Mouse (Mus musculus) embryonic facial prominence, embryonic 11.5 days (tissue): Measurements from ENCODE around the gene Dnal1. TPM values are rescaled to one million over a fixed set of nuclear protein-coding genes. Genes with fewer than 3 reads are reported as not detected.

Experiments used
- ATAC-seq: fragments of 200-750 bp; cut with Nextera tagmentation; replicated peaks from 2 replicates; pipeline ENCODE4 v1.8.0; 2017; ENCODE audit warnings: low read depth; ENCODE audit not compliant: insufficient number of reproducible peaks, low FRiP score, low TSS enrichment
- DNase-seq: peaks from one replicate; pipeline ENCODE4 v3.0.0-alpha.2; 2015; ENCODE audit warnings: low spot score
- H3K27ac ChIP-seq: fragments of 300-500 bp; sonication (generic); replicated peaks from 2 replicates; pipeline ENCODE4 v1.5.1; 2014; ENCODE audit warnings: mild to moderate bottlenecking, low read depth, low read length, control low read depth
- H3K27me3 ChIP-seq: fragments of 300-500 bp; sonication (generic); 2 replicates; pipeline ENCODE4 v1.6.1; 2014; ENCODE audit warnings: mild to moderate bottlenecking, low read length, moderate library complexity, mixed read lengths; ENCODE audit not compliant: control insufficient read depth, insufficient read depth
- H3K36me3 ChIP-seq: fragments of 300-500 bp; sonication (generic); replicated peaks from 2 replicates; pipeline ENCODE4 v1.6.1; 2014; ENCODE audit warnings: low read depth, mild to moderate bottlenecking, low read length, moderate library complexity, mixed read lengths; ENCODE audit not compliant: control insufficient read depth, insufficient read depth
- H3K4me1 ChIP-seq: fragments of 300-500 bp; sonication (generic); 2 replicates; pipeline ENCODE4 v1.6.1; 2014; ENCODE audit warnings: low read length, mixed read lengths; ENCODE audit not compliant: control insufficient read depth, insufficient read depth
- H3K4me2 ChIP-seq: fragments of 300-500 bp; sonication (generic); 2 replicates; pipeline ENCODE4 v1.6.1; 2014; ENCODE audit warnings: low read depth, mild to moderate bottlenecking, control low read depth, low read length, moderate library complexity
- H3K4me3 ChIP-seq: fragments of 300-500 bp; sonication (generic); 2 replicates; pipeline ENCODE4 v1.5.1; 2014; ENCODE audit warnings: low read depth, low read length, control low read depth
- H3K9ac ChIP-seq: fragments of 300-500 bp; sonication (generic); replicated peaks from 2 replicates; pipeline ENCODE4 v1.6.1; 2014; ENCODE audit warnings: mild to moderate bottlenecking, control low read depth, low read length
- H3K9me3 ChIP-seq: fragments of 300-500 bp; sonication (generic); replicated peaks from 2 replicates; pipeline ENCODE4 v1.6.1; 2016; ENCODE audit warnings: mild to moderate bottlenecking, low read length, inconsistent platforms, mixed read lengths; ENCODE audit not compliant: control insufficient read depth
- WGBS: fragments of 180-500 bp; shearing (Covaris S2); extraction: QIAGEN DNeasy Blood & Tissue Kit; methylation state at CpG from one replicate; pipeline ENCODE4 v1.1.7; 2014; 5-methylcytosine and 5-hydroxymethylcytosine counted together
- polyA plus RNA-seq: library from polyadenylated mRNA; unstranded; fragments of >200 nt; fragmentation: Nextera tagmentation; extraction: Ambion mirVana; gene quantifications from 2 replicates; pipeline ENCODE4 v1.2.1, GENCODE M21; 2014

Gene Dnal1
- polyA plus RNA-seq, 1 experiment from 2014 or later = 6.8 TPM

DNA sequence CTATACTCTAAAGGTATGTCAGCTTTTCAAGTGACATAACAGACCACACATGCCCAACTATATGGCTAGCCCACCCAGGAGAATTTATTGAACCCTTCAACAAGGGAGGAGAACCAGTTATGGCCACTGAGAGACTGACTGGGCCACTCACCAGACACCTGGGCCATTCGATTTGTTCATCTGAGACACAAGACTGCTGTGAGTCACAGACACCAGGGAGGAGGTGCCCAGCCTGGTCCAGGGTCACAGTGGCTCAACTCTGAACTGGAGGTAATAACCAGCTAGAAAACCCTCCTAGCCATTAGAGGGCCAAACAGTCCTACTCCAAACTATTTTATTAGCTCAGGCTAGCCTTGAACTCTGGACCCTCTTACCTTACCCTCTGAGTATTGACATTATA lies 63.9 kb downstream of the Dnal1 start:
- ATAC-seq = no peak
- Histone ChIP-seq H3K36me3 (peaks cover 6% of the 10 kb centered on the region), H3K4me2 (no peak overlapping the region), H3K4me1 (peaks cover 13% of the 10 kb centered on the region), H3K27me3 (no peaks in the 10 kb centered on the region), H3K9ac (no peak overlapping the region), H3K9me3 (no peaks in the 10 kb centered on the region), H3K27ac (no peak overlapping the region), H3K4me3 (no peak overlapping the region)
- WGBS = 69% methylated on average over 1 of the region's 1 CpGs
- no peak for DNase-seq

DNA sequence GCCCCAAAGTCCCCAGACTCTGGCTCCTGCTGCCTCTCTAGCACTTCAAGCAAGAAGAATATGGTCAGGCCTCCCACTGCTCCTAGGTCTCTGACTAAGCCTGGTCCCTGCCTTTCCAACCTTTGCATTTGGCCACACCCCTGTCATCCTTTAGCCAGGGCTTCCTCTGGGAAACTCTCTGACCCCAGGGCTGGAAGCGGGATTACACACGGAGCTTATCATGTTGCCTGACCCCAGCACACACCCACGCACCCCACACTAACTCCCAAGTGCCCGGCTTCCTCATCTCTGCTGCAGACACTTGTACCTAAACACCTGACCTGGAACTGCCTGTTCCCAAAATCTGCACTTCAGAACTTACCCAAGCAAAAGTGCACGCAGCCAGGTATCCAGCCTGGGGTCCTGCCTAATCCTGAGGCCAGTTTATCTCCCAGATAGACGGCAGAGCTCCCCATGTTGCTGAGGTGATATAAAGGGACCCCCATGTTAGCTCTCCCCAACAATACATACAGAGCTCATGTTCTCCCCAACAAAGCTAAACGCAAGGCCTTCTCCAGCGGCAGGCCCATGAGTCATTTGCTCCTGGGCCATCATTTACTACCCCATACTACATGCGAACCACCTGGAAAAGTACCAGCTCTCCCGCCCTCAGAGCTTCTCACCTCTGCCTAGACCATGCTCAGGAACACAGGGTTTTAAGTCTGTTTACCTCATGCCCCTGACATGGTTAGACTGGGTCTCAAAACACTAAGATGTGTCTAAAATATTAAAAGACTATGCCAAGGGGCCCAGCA lies 64.7 kb downstream of the Dnal1 start:
- Histone ChIP-seq H3K4me3 (no peak overlapping the region), H3K4me1 (peaks cover 13% of the 10 kb centered on the region), H3K36me3 (peaks cover under 1% of the 10 kb centered on the region), H3K4me2 (no peak overlapping the region), H3K9ac (no peak overlapping the region), H3K9me3 (no peaks in the 10 kb centered on the region), H3K27ac (no peak overlapping the region), H3K27me3 (no peaks in the 10 kb centered on the region)
- ATAC-seq = no peak
- WGBS = 64% methylated on average over 10 of the region's 10 CpGs
- DNase-seq = no peak

DNA sequence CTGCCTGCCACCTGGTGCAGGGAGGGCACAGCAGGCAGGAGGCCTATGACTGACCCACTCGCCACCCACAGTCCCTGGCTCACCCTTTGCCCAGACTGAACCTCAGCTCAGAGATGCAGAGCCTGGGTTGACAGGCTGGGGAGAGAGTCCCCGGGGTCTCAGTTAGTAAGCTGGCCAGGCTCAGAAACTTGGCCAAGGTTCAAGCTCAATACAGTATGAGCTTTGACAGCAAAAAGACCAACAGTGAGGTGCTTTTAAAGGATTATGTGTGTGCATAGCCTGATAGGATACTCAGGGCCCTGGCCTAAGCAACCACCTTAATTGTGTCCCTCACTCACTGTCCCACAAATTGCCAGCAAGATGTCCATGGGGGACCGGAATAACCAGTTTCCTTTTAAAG lies 65.9 kb downstream of the Dnal1 start:
- Histone ChIP-seq H3K9me3 (no peaks in the 10 kb centered on the region), H3K27ac (no peak overlapping the region), H3K4me3 (no peak overlapping the region), H3K27me3 (no peaks in the 10 kb centered on the region), H3K4me2 (no peak overlapping the region), H3K9ac (no peak overlapping the region), H3K4me1 (peaks cover 13% of the 10 kb centered on the region), H3K36me3 (no peaks in the 10 kb centered on the region)
- DNase-seq (no peak), ATAC-seq (no peak)
- 80% methylated on average over 3 of the region's 3 CpGs for WGBS

DNA sequence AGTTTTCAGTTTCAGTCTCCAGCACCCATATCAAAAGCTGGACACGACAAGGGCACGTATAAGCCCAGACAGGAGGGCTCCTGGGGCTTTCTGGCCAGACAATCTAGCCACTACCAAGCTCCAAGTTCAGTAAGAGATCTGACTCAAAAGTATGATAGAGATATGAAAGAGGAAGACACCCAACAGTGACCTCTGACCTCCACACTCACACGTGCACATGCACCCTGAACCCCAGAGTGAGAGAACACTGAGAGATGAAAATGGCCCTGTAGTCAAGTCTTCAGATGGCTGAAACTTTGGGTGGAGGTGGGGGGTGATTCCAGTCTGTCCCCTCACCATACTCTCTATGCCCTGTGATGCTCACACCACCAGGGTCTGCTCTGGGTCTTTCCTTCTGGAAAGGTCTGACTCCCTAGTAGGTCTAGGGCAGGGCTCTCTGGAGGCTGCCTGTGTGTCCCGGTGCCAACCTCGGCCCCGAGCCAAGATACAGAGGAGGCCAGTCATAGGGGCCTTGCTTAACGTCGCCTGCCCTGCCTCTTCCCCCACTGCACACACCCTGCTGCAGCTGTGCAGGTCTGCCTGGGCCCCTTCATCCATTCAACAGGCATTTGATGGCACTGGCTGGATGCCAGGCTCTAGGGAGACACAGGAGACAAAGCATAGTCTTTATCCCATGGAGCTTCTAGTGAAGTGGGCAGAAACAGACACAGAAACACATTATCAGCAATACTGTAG lies 66.7 kb downstream of the Dnal1 start:
- Histone ChIP-seq H3K27ac (no peak overlapping the region), H3K36me3 (no peaks in the 10 kb centered on the region), H3K9me3 (no peaks in the 10 kb centered on the region), H3K9ac (no peak overlapping the region), H3K4me1 (peaks cover 13% of the 10 kb centered on the region), H3K27me3 (no peaks in the 10 kb centered on the region), H3K4me2 (no peak overlapping the region), H3K4me3 (no peak overlapping the region)
- ATAC-seq (0 out of 2 replicates have a peak, but pooled peaks have one; percentile 25), DNase-seq (no peak)
- WGBS = 80% methylated on average over 8 of the region's 8 CpGs

DNA sequence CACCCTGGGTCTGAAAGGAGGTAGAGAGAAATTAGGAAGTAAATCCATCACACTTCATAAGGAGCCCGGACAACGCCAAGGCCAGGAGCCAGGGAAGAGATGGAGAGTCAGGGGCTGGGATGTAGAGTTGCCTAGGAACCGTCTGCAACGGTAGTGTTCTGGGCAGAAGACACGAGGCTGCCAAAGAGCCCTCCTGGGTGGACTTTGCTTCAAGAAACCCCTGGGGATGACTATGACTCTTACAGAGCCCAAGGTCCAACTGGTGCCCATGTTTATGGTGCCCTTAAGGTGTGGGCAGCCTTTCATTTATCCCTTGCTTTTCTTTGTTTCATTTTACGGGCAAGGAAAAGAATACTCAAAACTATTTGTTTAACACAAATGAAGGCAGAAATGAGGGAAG lies 67.8 kb downstream of the Dnal1 start:
- no peak overlapping the region for H3K9ac ChIP-seq
- no peak overlapping the region for H3K4me3 ChIP-seq
- 83% methylated on average over 6 of the region's 6 CpGs for WGBS
- ATAC-seq (no peak), DNase-seq (no peak)
- peaks cover 4% of the 10 kb centered on the region for H3K4me1 ChIP-seq
- no peak overlapping the region for H3K4me2 ChIP-seq
- no peaks in the 10 kb centered on the region for H3K36me3 ChIP-seq
- H3K9me3 ChIP-seq = no peaks in the 10 kb centered on the region
- no peaks in the 10 kb centered on the region for H3K27me3 ChIP-seq
- no peak overlapping the region for H3K27ac ChIP-seq

DNA sequence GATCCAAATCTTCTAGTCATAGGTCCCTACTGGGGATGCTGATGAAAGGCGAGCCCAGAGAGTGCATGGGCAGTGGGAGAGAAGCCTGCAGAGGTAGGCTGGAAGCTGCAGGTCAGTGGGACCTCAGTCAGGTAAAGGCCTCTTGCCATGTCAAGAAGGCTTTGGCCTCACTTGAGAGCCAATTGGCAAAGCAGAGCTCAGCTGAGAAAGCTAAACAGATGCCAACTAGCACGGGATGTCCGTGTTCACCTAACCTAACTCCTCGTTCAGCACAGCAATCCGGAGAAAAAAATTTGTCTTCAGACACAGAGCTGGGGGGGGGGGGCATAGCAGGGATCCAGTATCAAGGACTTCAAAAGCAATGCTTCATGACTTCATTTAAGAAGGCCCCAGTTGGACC lies 70.8 kb downstream of the Dnal1 start:
- Histone ChIP-seq H3K4me1 (peaks cover 3% of the 10 kb centered on the region; the same call in 1 of the 2 replicates), H3K4me2 (no peak overlapping the region), H3K36me3 (no peaks in the 10 kb centered on the region), H3K4me3 (no peak overlapping the region), H3K9me3 (no peaks in the 10 kb centered on the region), H3K27me3 (no peaks in the 10 kb centered on the region), H3K9ac (no peak overlapping the region), H3K27ac (no peak overlapping the region)
- ATAC-seq (no peak), DNase-seq (no peak)
- WGBS = 94% methylated on average over 5 of the region's 5 CpGs

DNA sequence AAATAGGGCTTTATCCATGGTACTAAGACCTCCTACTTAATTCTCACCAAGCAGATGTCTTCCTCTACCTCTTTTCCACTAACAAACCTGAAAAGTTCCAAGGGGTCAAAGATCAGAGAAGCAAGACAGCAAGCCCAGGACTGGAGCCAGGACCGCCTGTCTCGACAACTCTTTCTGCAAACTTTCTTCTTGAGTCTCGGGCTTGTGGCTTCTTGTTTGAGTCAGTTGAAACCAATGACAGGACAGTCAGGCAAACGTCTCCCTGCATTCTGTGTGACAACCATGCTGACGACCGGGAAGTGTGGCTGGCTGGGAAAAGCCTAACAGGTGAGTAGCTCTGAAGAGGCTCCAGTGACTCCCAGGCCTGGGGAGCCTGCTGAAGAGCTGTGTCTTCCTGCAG lies 71.4 kb downstream of the Dnal1 start:
- no peak for ATAC-seq
- 74% methylated on average over 6 of the region's 6 CpGs for WGBS
- no peaks in the 10 kb centered on the region for H3K9me3 ChIP-seq

DNA sequence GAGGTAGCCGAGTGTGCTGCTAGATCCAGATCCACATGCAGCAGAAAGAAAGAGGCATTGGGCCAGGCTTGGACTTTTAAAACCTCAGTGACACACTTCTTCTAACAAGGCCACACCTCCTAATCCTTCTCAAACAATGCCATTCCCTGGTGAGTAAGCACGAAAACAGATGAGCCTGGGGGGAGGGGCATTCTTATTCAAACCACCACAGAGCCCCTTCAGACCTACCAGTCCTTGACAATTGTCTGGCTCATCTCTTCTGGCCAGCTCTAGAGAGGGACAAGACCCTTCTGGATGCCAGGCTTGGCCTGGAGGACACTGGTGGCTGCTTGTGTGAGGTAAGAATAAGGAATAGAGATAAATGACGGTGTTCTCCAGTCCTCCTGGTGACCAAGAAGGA lies 72.4 kb downstream of the Dnal1 start:
- DNase-seq (no peak), ATAC-seq (no peak)
- no peak overlapping the region for H3K4me2 ChIP-seq
- no peaks in the 10 kb centered on the region for H3K27me3 ChIP-seq
- no peak overlapping the region for H3K4me3 ChIP-seq
- no peaks in the 10 kb centered on the region for H3K36me3 ChIP-seq
- no peaks in the 10 kb centered on the region for H3K9me3 ChIP-seq
- no peak overlapping the region for H3K9ac ChIP-seq
- WGBS = 86% methylated on average over 3 of the region's 3 CpGs
- no peak overlapping the region for H3K27ac ChIP-seq
- H3K4me1 ChIP-seq = peaks cover 3% of the 10 kb centered on the region; the same call in 1 of the 2 replicates

More for the DNA sequence above, 71.4 kb downstream of the Dnal1 start:
- no peak overlapping the region for H3K4me2 ChIP-seq
- DNase-seq = no peak
- H3K27ac ChIP-seq = no peak overlapping the region
- H3K27me3 ChIP-seq = no peaks in the 10 kb centered on the region
- no peak overlapping the region for H3K4me3 ChIP-seq
- H3K9ac ChIP-seq = no peak overlapping the region
- H3K4me1 ChIP-seq = peaks cover 3% of the 10 kb centered on the region; the same call in 1 of the 2 replicates
- no peaks in the 10 kb centered on the region for H3K36me3 ChIP-seq
